Mouse (Mus musculus) adrenal gland, adult 2 months (tissue): ENCODE results near the gene Sephs1. TPM values are rescaled to one million over a fixed set of nuclear protein-coding genes. Genes with fewer than 3 reads are reported as not detected.

Experiments used
- polyA plus RNA-seq: library from polyadenylated mRNA; depleted of rRNA; stranded (reverse); fragments of >200 nt; gene quantifications from 2 replicates; pipeline ENCODE4 v1.2.3, GENCODE M21; 2012; rRNA removed
- total RNA-seq, 2 experiments: library from RNA; stranded (reverse); gene quantifications; 2 replicates each; pipeline ENCODE4 v1.2.3; 2021

The Sephs1 gene
- total and polyA plus RNA-seq, 3 experiments = 15.8 to 46.9 (median 39.9) TPM

Other genes starting within 250 kb of the Sephs1 start
- 10 to 100 TPM; 36.9 to 41.5 TPM for gene Prpf18, start 229.5 kb upstream of the Sephs1 start, total RNA-seq
- gene Prpf18, start 229.5 kb upstream of the Sephs1 start, polyA plus RNA-seq = 3.9 and 4.6 TPM in 2 replicates
- gene Bend7, start 163.7 kb upstream of the Sephs1 start, total RNA-seq = 10 to 100 TPM; 16.2 to 18.7 TPM
- gene Bend7, start 163.7 kb upstream of the Sephs1 start, polyA plus RNA-seq = 9.9 and 12.9 TPM in 2 replicates
- gene Phyh, start 37.5 kb downstream of the Sephs1 start, total RNA-seq = 100 to 1,000 TPM; 294 to 361 TPM
- gene Phyh, start 37.5 kb downstream of the Sephs1 start, polyA plus RNA-seq = 117 and 149 TPM in 2 replicates
- not detected for gene Ucma, start 94.6 kb downstream of the Sephs1 start, total RNA-seq
- not detected in 2 replicates for gene Ucma, start 94.6 kb downstream of the Sephs1 start, polyA plus RNA-seq
- 1 to 10 TPM; 1.6 to 7.9 TPM for gene Mcm10, start 131.2 kb downstream of the Sephs1 start, total RNA-seq
- 0.40 and 0.44 TPM in 2 replicates for gene Mcm10, start 131.2 kb downstream of the Sephs1 start, polyA plus RNA-seq
- 100 to 1,000 TPM; 100 to 105 TPM for gene Optn, start 182.5 kb downstream of the Sephs1 start, total RNA-seq
- 4.8 and 5.4 TPM in 2 replicates for gene Optn, start 182.5 kb downstream of the Sephs1 start, polyA plus RNA-seq